Mouse (Mus musculus) monocyte, adult 2 months (primary cell): Measurements from ENCODE around the gene Gm40193.
A peak's percentile ranks its signal among the peaks of the same experiment; 100 is the strongest.

Source experiments
- DNase-seq, 2 experiments: peaks; one replicate each; pipeline ENCODE4 v3.0.0; 2022; ENCODE audit warnings: low spot score in 2 of 2, low read depth in 1 of 2

The Gm40193 gene

GRCm38 (mm10) chr11:70509753-70510564 is 22.8 kb downstream of the Gm40193 start:
- no peak for DNase-seq

GRCm38 (mm10) chr11:70506962-70507515 is 25.7 kb downstream of the Gm40193 start:
- no peak for DNase-seq

- peak; percentile 32 to 60 for DNase-seq
Measured at GRCm38 (mm10) chr11:70506385-70506784, 26.4 kb downstream of the Gm40193 start.

GRCm38 (mm10) chr11:70504970-70505369 is 27.8 kb downstream of the Gm40193 start, which contains the start of gene Tm4sf5:
Gene Tm4sf5 (plus strand): TSS chr11:70505244.
- DNase-seq = no peak

- DNase-seq = no peak
Measured at GRCm38 (mm10) chr11:70502018-70502417, 30.7 kb downstream of the Gm40193 start.

- no peak for DNase-seq
Measured at GRCm38 (mm10) chr11:70500476-70500812, 32.3 kb downstream of the Gm40193 start.

DNA sequence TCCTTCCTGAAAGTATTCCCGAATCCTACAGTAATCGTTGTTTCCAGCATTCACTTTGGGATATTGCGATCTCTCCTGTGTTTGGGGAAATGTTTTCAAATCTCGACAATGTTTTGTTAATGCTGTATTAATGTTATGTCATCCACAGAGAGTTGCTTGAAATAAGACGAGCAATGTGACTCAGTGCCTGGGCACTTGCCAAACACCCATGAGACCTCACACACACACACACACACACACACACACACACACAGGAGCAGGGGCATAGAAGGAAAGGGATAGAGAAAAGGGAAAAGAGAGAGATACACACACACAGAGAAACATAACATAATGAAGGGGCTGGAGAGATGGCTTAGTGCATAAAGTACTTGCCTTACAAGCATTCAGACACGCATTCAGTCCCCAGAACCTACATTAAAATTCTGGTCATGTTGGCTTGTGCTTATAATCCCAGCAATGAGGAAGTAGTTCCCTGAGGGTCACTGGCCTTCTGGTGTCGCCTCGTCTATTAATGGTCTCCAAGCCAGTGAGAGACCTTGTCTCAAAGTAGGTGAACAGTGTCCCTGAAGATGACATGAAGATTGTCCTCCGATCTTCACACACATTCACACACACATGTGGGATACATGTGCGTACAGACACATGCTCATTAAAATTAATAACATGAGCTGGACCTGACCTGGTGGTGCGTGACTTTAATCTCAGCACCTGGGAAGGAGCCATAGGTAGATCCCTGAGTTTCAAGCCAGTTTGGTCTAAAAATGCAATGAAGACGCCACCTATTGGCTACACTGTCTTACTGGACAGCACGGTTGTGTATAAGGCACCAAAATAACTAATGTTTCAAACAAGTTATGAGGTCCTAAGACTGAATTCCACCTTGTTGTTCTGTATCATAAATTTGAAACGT is 32.9 kb downstream of the Gm40193 start:
- DNase-seq = no peak

- DNase-seq = peak; percentile 67 to 74
Measured at GRCm38 (mm10) chr11:70489684-70490083, 43.1 kb downstream of the Gm40193 start.

DNA sequence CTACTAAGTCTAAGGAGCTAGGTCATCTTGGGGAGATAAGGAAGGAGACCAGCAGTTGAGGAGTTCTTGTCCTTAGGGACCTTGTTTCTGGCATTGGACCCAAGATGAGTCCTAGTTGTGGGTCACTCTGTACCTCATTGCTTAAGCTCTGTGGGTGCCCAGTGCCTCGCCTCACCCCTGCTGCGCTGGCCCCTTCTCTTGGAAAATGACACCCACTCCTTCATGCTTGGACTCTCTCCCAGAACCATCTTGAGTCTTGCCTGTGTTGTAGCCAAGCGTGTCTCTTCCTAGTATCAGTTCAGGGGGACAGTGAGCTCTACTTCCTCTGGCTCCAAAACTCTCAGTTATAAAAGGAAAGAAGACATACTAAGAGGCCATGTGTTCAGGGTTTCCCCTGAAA is 43.6 kb downstream of the Gm40193 start:
- no peak for DNase-seq

DNA sequence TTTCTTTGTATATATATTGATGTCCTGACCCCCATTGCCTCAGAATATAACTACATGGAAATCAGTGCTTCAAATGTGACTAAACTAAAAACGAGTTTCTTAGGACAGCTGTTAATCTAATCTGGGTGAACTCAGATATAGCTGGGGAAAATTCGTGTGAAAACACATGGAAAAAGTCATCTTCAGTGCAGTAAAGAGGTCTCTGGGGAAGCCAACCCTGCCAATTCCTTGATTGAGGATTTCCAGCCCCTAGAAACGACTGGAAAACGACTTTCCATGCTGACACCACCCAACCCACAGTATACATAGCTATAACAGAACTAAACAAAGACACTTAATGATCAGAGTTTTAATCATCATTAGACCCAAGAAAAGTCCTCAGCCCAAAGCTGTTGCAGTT is 44.9 kb downstream of the Gm40193 start:
- no peak for DNase-seq

- DNase-seq = no peak
Measured at GRCm38 (mm10) chr11:70485498-70485897, 47.2 kb downstream of the Gm40193 start.
